Mouse (Mus musculus): Measurements from ENCODE around the gene Gna11.
A peak's percentile ranks its signal among the peaks of the same experiment; 100 is the strongest.

The Gna11 gene

DNA sequence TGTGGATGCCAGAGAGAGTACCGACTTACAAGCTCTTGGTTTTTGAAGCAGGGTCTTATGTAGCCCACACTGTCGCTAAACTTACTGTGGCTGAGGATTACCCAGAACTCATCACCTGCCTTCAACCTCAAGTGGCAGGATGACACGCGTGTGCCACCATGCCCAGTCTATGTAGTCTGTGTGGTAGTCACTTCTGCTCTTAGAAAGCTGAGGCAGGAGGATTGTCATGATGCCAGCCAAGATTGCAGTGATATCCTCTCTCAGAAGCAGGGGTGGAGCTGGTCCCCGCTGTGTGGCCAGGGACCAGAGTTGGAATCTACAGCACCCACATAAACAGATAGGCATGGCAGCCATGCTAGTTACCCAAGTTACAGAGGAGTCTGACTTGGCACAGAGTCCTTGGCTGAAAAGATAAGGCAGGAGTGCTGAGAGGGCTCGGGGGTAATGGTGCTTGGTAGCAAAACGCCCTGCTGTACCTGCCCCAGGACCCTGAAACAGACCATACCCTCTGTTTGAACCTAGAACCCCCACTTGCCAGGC lies 59.4 kb downstream of the Gna11 start:
- DNase-seq (ENCODE audit: low read depth, low spot score), result no peak

DNA sequence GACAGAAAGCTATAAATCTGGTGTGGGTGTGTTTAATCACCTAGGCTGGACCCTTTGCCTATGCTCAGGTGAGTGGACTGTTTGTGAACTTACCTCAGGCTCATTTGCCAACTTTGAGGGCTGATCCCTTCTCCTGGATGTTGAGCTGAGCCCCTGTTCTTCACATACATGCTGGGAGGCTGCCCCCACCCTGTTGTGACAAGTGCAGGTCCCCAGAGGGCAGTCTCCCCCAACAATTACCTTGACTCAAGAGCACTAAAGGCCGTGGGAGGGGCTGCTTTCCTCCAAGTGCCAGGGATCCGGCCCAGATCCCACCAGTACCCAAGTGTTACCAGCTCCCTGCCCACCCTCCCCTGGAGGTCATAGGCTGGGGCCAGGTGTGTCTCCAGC lies 59.9 kb downstream of the Gna11 start:
- DNase-seq (ENCODE audit: low read depth, low spot score), result no peak

DNA sequence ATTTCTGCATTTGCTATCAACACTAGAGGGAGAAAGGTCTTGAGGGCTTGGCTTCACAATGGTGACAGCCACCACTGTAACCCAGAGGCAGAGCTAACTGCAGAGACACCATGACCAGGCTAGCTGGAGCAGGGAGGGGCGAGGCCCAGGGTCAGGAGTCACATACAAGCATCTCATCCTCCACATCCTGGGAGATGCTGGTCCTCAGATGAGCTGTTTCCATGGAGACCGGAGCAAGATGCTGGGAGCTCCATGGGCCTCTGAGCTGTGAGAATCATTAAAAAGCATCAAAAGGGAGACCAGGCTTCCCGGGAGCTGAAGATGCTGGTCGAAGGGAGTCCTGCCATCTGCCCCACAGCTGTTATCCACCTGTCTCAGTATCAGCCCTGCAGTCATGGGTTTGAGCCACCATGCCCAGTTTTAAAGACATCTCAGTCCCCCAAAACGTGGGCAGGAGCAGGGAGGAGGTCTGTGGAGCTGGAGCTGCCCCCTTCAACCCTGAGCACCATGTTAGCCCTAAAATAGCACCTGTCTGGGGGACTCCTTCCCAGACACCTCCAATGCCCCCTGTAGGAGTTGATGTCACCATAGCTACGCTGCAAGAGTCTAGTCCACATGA lies 60.4 kb downstream of the Gna11 start:
- no peak for DNase-seq (ENCODE audit: low read depth, low spot score)

DNA sequence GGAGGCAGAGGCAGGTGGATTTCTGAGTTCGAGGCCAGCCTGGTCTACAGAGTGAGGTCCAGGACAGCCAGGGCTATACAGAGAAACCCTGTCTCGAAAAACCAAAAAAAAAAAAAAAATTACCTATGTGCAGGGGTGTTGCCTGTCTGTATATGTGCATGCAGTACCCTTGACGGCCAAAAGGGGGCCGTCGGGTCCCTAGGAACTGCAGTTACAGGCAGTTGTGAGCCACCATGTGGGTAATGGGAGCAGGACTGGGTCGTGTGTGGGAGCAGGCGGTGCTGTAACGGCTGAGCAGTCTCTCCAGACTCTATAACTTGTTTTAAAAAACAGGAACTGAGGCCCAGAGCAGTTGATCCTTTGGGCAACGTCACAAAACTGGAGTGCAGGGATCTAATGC lies 61.0 kb downstream of the Gna11 start:
- no peak for DNase-seq (ENCODE audit: low read depth, low spot score)

DNA sequence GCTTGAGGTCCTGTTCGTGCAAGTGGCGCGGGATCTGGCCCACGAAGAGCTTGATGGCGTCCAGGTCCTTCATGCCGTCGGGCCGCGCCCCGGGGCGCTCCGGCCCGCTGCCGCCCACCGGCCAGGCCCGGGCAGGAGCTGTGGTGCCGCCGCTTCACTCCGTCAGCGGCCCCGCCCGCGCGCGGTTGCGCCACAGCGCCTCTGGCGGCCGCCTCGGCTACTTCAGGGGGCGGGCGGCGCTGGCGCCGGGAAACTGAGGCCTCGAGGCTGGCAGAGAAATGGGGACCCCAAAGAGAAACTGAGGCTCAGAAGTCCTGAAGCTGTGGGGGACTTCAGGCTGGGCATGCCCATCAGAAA lies 62.5 kb downstream of the Gna11 start, which contains the start of gene Celf5:
Gene Celf5, minus strand, starts transcription at position 177 of the 357 bp plus-strand sequence.
- peak; percentile 42 for DNase-seq (ENCODE audit: low read depth, low spot score)

DNA sequence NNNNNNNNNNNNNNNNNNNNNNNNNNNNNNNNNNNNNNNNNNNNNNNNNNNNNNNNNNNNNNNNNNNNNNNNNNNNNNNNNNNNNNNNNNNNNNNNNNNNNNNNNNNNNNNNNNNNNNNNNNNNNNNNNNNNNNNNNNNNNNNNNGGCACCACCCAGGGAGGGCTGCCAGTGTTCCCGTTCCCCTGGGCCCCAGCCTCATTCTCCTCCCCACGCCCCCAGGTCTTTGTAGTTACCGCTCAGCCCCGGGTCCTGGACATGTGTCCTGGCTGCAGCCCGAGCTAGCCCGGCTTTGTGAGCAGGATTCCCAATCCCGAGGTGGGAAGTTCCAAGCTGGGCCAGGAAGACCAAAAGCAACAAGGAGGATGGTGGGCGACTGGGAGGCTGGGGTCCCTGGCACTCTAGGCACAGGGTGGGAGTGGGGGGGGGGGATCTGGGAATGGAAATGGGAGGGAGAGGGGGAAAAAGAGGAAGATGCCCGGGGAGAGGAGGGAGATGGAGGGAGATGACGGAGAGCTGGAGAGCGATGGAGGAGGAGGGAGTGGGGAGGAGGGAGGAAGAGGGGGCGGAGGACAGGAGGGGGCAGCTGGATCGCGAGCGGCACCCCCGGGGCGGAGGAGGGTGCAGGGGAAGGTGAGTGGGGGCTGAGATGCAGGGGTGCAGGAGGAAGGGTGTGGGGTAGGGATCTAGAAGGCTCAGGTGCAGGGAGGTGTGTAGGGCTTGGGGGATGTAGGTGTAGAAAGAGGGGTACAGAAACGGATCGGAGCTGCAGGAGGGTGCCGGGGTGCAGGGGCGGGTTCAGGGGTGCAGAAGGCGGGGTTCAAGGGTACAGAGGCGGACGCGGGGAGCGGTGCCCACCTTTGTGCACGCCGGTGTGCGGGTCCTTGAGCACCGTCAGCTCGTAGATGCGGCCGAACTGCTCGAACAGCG lies 63.1 kb downstream of the Gna11 start:
- no peak for DNase-seq (ENCODE audit: low read depth, low spot score)
